Mouse (Mus musculus) retina, embryonic 14.5 days (tissue): ENCODE measurements at regions not wholly inside any gene's neighbourhood (a gene's known extent, or its start where the extent isn't known, plus 50 kb on each side); places are given as distances from the start of the nearest gene placed in this dataset.

Experiments
- DNase-seq: peaks from one replicate; pipeline ENCODE4 v3.0.0-alpha.2; 2015; ENCODE audit warnings: low spot score

- no peak for DNase-seq
These were observed 55.7 kb downstream of the Plk2 start for GRCm38 (mm10) chr13:110450526-110450925.

GRCm38 (mm10) chr13:110452009-110452525, 57.2 kb downstream of the Plk2 start:
- no peak for DNase-seq

GRCm38 (mm10) chr13:110455085-110455484, 60.2 kb downstream of the Plk2 start:
- no peak for DNase-seq

GRCm38 (mm10) chr13:110455569-110456196, 60.8 kb downstream of the Plk2 start:
- no peak for DNase-seq

- no peak for DNase-seq
These were observed 63.9 kb downstream of the Plk2 start for GRCm38 (mm10) chr13:110458701-110459100.

- no peak for DNase-seq
These were observed 66.7 kb downstream of the Plk2 start for GRCm38 (mm10) chr13:110461581-110461980.

- no peak for DNase-seq
These were observed 76.7 kb downstream of the Plk2 start for GRCm38 (mm10) chr13:110471526-110471925.

GRCm38 (mm10) chr13:110477709-110478108, 82.9 kb downstream of the Plk2 start:
- no peak for DNase-seq

GRCm38 (mm10) chr13:110484358-110484940, 89.6 kb downstream of the Plk2 start:
- DNase-seq: no peak

GRCm38 (mm10) chr13:110485515-110485914, 90.7 kb downstream of the Plk2 start:
- no peak for DNase-seq

- DNase-seq: no peak
These were observed 95.3 kb downstream of the Plk2 start for GRCm38 (mm10) chr13:110490166-110490565.

GRCm38 (mm10) chr13:110492296-110493001, 97.6 kb downstream of the Plk2 start:
- DNase-seq: peak; percentile 45

- no peak for DNase-seq
These were observed 98.2 kb downstream of the Plk2 start for GRCm38 (mm10) chr13:110493002-110493552.

GRCm38 (mm10) chr13:110497461-110497860, 102.6 kb downstream of the Plk2 start:
- DNase-seq: no peak

GRCm38 (mm10) chr13:110507814-110508362, 113.0 kb downstream of the Plk2 start:
- no peak for DNase-seq

- no peak for DNase-seq
These were observed 123.1 kb downstream of the Plk2 start for GRCm38 (mm10) chr13:110517986-110518385.

- no peak for DNase-seq
These were observed 128.1 kb downstream of the Plk2 start for GRCm38 (mm10) chr13:110522974-110523373.

- DNase-seq: no peak
These were observed 132.8 kb downstream of the Plk2 start for GRCm38 (mm10) chr13:110527681-110528080.

- no peak for DNase-seq
These were observed 134.8 kb downstream of the Plk2 start for GRCm38 (mm10) chr13:110529624-110530023.

GRCm38 (mm10) chr13:110534320-110534764, 139.5 kb downstream of the Plk2 start:
- DNase-seq: no peak

- DNase-seq: no peak
These were observed 140.9 kb downstream of the Plk2 start for GRCm38 (mm10) chr13:110535785-110536184.

- peak; percentile 15 for DNase-seq
These were observed 143.2 kb downstream of the Plk2 start for GRCm38 (mm10) chr13:110537960-110538463.
